Mouse (Mus musculus) liver, postnatal 0 days (tissue): Measurements from ENCODE around the gene Ttll11. TPM values are rescaled to one million over a fixed set of nuclear protein-coding genes. Genes with fewer than 3 reads are reported as not detected.

Experiments
- ATAC-seq: fragments of 200-750 bp; cut with Nextera tagmentation; 2 replicates; pipeline ENCODE4 v1.8.0; 2017; ENCODE audit warnings: mild to moderate bottlenecking, moderate library complexity
- DNase-seq: peaks from one replicate; pipeline ENCODE4 v3.0.0-alpha.2; 2016
- H3K27ac ChIP-seq: fragments of 300-500 bp; sonication (generic); 2 replicates; pipeline ENCODE4 v1.5.1; 2014; ENCODE audit warnings: antibody characterized with exemption, moderate library complexity, mild to moderate bottlenecking, low read depth
- H3K27me3 ChIP-seq: fragments of 300-500 bp; sonication (generic); 2 replicates; pipeline ENCODE4 v1.6.1; 2014; ENCODE audit warnings: low read length, control low read depth, mixed read lengths; ENCODE audit not compliant: insufficient read depth
- H3K36me3 ChIP-seq: fragments of 300-500 bp; sonication (generic); replicated peaks from 2 replicates; pipeline ENCODE4 v1.6.1; 2014; ENCODE audit warnings: mild to moderate bottlenecking, control low read depth, low read length, moderate library complexity, mixed read lengths; ENCODE audit not compliant: insufficient read depth
- H3K4me1 ChIP-seq: fragments of 300-500 bp; sonication (generic); 2 replicates; pipeline ENCODE4 v1.6.1; 2014; ENCODE audit warnings: antibody characterized with exemption, mild to moderate bottlenecking, control low read depth; ENCODE audit not compliant: insufficient read depth
- H3K4me2 ChIP-seq: fragments of 300-500 bp; sonication (generic); 2 replicates; pipeline ENCODE4 v1.6.1; 2014; ENCODE audit warnings: low read depth, mild to moderate bottlenecking, low read length, moderate library complexity, mixed read lengths
- H3K4me3 ChIP-seq: fragments of 300-500 bp; sonication (generic); 2 replicates; pipeline ENCODE4 v1.5.1; 2014; ENCODE audit warnings: low read depth, low read length
- H3K9ac ChIP-seq: fragments of 300-500 bp; sonication (generic); replicated peaks from 2 replicates; pipeline ENCODE4 v1.6.1; 2014; ENCODE audit warnings: mild to moderate bottlenecking, moderate library complexity
- H3K9me3 ChIP-seq: fragments of 300-500 bp; sonication (generic); 2 replicates; pipeline ENCODE4 v1.6.1; 2016; ENCODE audit warnings: mild to moderate bottlenecking, control low read depth, low read length, mixed read lengths
- CTCF ChIP-seq: sonication (generic); IDR thresholded peaks from 2 replicates; pipeline ENCODE4 v1.5.1; 2016; ENCODE audit warnings: antibody characterized with exemption, low read depth
- EP300 ChIP-seq: IDR thresholded peaks from 2 replicates; pipeline ENCODE4 v1.6.1; 2016; ENCODE audit warnings: antibody characterized with exemption, low read depth, mild to moderate bottlenecking
- WGBS: fragments of 180-500 bp; shearing (Covaris S2); extraction: QIAGEN DNeasy Blood & Tissue Kit; methylation state at CpG from one replicate; pipeline ENCODE4 v1.1.7; 2014; ENCODE audit not compliant: insufficient replicate concordance; 5-methylcytosine and 5-hydroxymethylcytosine counted together
- polyA plus RNA-seq: library from polyadenylated mRNA; unstranded; fragments of >200 nt; fragmentation: Nextera tagmentation; extraction: Ambion mirVana; gene quantifications from 2 replicates; pipeline ENCODE4 v1.2.1, GENCODE M21; 2015

Gene Ttll11
- polyA plus RNA-seq, 1 experiment from 2014 or later, result 1.1 TPM

GRCm38 (mm10) chr2:35899135-35899474 is 80.6 kb downstream of the Ttll11 start:
- Histone ChIP-seq H3K27ac (no peak overlapping the region), H3K9ac (no peak overlapping the region), H3K9me3 (no peaks in the 10 kb centered on the region), H3K4me1 (no peaks in the 10 kb centered on the region), H3K4me3 (no peak overlapping the region), H3K4me2 (no peak overlapping the region), H3K36me3 (no peaks in the 10 kb centered on the region), H3K27me3 (no peaks in the 10 kb centered on the region)
- WGBS, result 46% methylated on average over 4 of the region's 4 CpGs
- 0 out of 2 replicates have a peak, but pooled peaks have one; percentile 2 for TF ChIP-seq EP300
- TF ChIP-seq CTCF, result no peak
- ATAC-seq, result no peak
- DNase-seq, result no peak

- H3K9me3 ChIP-seq, result no peaks in the 10 kb centered on the region
- DNase-seq (peak; percentile 44), ATAC-seq (peak; percentile 79)
- H3K36me3 ChIP-seq, result no peaks in the 10 kb centered on the region
- 50% methylated on average over 6 of the region's 6 CpGs for WGBS
- no peak overlapping the region for H3K9ac ChIP-seq
- no peak overlapping the region for H3K4me2 ChIP-seq
- no peak overlapping the region for H3K4me3 ChIP-seq
- H3K27ac ChIP-seq, result no peak overlapping the region
- H3K4me1 ChIP-seq, result no peaks in the 10 kb centered on the region
- TF ChIP-seq EP300, result peak; percentile 28; the same call in 1 of the 2 replicates
- no peak for TF ChIP-seq CTCF
- no peaks in the 10 kb centered on the region for H3K27me3 ChIP-seq
These were observed 81.1 kb downstream of the Ttll11 start for GRCm38 (mm10) chr2:35898425-35899134.

GRCm38 (mm10) chr2:35897125-35897524 is 82.6 kb downstream of the Ttll11 start:
- Histone ChIP-seq H3K27me3 (no peaks in the 10 kb centered on the region), H3K36me3 (no peaks in the 10 kb centered on the region), H3K9me3 (no peaks in the 10 kb centered on the region), H3K27ac (no peak overlapping the region), H3K4me3 (no peak overlapping the region), H3K4me2 (no peak overlapping the region), H3K4me1 (no peaks in the 10 kb centered on the region), H3K9ac (no peak overlapping the region)
- ATAC-seq (no peak), DNase-seq (no peak)
- WGBS, result 68% methylated on average over 2 of the region's 2 CpGs
- no peak for TF ChIP-seq EP300
- TF ChIP-seq CTCF, result peak; percentile 17; the same call in 1 of the 2 replicates

- no peak overlapping the region for H3K9ac ChIP-seq
- WGBS, result 47% methylated on average over 2 of the region's 2 CpGs
- H3K4me3 ChIP-seq, result no peak overlapping the region
- no peak for DNase-seq
- no peak overlapping the region for H3K4me2 ChIP-seq
- no peak for ATAC-seq
- no peak for TF ChIP-seq EP300
- TF ChIP-seq CTCF, result no peak
- H3K9me3 ChIP-seq, result no peaks in the 10 kb centered on the region
- H3K27ac ChIP-seq, result no peak overlapping the region
- no peaks in the 10 kb centered on the region for H3K36me3 ChIP-seq
- H3K27me3 ChIP-seq, result no peaks in the 10 kb centered on the region
- no peaks in the 10 kb centered on the region for H3K4me1 ChIP-seq
These were observed 85.2 kb downstream of the Ttll11 start for GRCm38 (mm10) chr2:35894512-35894911.

GRCm38 (mm10) chr2:35890635-35891034 is 89.1 kb downstream of the Ttll11 start:
- no peaks in the 10 kb centered on the region for H3K27me3 ChIP-seq
- peaks cover 3% of the 10 kb centered on the region for H3K4me1 ChIP-seq
- no peak overlapping the region for H3K27ac ChIP-seq
- ATAC-seq (no peak), DNase-seq (no peak)
- H3K9ac ChIP-seq, result no peak overlapping the region
- no peak overlapping the region for H3K4me2 ChIP-seq
- no peak overlapping the region for H3K4me3 ChIP-seq
- H3K9me3 ChIP-seq, result no peaks in the 10 kb centered on the region
- no peaks in the 10 kb centered on the region for H3K36me3 ChIP-seq
- 80% methylated on average over 3 of the region's 3 CpGs for WGBS
- TF ChIP-seq CTCF (no peak), EP300 (no peak)

GRCm38 (mm10) chr2:35889776-35890175 is 89.9 kb downstream of the Ttll11 start:
- Histone ChIP-seq H3K4me2 (no peak overlapping the region), H3K27ac (no peak overlapping the region), H3K27me3 (no peaks in the 10 kb centered on the region), H3K9ac (no peak overlapping the region), H3K9me3 (no peaks in the 10 kb centered on the region), H3K36me3 (no peaks in the 10 kb centered on the region), H3K4me1 (peaks cover 3% of the 10 kb centered on the region), H3K4me3 (no peak overlapping the region)
- 71% methylated on average over 2 of the region's 2 CpGs for WGBS
- ATAC-seq (no peak), DNase-seq (no peak)
- no peak for TF ChIP-seq EP300
- no peak for TF ChIP-seq CTCF
